Mouse (Mus musculus): ENCODE results near the gene Olfr15. TPM values are rescaled to one million over a fixed set of nuclear protein-coding genes. Genes with fewer than 3 reads are reported as not detected.
A peak's percentile ranks its signal among the peaks of the same experiment; 100 is the strongest.
"Not testable (repeated sequence)": the region's sequence is repeated elsewhere in the genome, so short reads cannot be mapped to it uniquely, and the experiment has no call there.

The Olfr15 gene
- not detected in 2 replicates for polyA plus RNA-seq (2012; rRNA removed)

GRCm38 (mm10) chr16:3830588-3831109 lies at the start of gene Olfr15:
Olfr15 (plus strand) TSS chr16:3830878.
- no peak for DNase-seq (ENCODE audit: low read depth)

DNA sequence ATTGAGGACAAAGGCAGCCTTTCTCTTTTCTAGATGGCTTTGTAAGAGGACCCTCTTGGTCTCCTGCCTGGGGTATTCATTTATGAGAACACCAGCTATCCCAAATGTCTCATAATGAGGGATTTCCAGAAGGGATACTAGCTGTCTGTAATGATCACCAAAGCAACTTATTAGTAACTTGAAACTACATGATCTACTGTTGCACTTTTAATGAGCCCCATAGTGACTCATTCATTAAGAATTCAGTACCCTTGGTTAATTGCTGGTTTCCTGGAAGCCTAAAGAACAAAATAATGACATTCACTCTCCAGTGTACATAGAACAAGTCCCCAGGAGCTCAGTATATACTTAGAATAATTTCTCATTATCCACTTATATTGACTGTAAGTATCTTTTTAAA lies 49.4 kb upstream of the Olfr15 start:
- no peak for DNase-seq (ENCODE audit: low read depth)

DNA sequence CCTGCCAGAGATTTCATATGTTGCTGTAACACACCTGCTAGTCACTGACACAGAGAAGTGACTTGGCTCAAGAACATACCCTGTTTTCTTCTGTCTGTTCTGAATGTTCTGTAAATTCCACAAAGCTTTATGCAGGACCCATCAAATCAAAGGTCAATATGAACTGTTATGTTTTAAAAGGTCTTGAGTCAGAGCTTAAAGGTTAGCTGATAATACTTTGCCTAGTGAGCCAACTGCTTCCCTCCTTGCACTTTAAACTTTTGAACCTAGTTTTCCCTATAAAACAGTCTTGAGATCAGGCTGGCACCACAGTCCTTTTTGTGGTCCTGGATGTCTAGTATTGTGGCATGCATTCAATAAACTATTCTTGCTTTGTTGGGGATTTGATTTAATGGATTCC lies 42.3 kb upstream of the Olfr15 start:
- DNase-seq (ENCODE audit: low read depth), result no peak

GRCm38 (mm10) chr16:3808176-3808575 lies 22.5 kb upstream of the Olfr15 start:
- DNase-seq (ENCODE audit: low read depth), result no peak

DNA sequence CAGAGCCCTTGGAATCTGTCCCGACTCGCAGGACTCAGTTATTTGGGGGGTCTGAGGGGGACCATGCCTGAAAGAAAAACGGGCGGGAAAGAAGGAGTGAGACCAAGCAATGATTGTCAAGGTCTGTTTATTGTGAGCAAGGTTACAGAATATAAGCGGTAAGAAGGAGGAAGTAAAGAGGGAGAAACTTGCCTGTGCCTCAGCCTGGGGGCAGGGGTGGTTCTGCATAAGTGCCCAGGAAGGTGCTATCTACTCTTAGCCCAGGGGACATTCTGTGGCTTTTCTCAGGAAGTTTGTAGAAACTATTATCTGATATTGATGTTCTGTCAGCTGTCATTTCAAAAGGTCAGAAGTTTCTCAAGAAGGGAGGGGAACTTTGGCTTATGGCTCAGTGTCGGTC lies 16.0 kb upstream of the Olfr15 start:
- DNase-seq (ENCODE audit: low read depth), result not testable (repeated sequence)

GRCm38 (mm10) chr16:3820202-3820601 lies 10.5 kb upstream of the Olfr15 start:
- DNase-seq (ENCODE audit: low read depth), result no peak

- DNase-seq (ENCODE audit: low read depth), result no peak
These were observed 2.7 kb upstream of the Olfr15 start for GRCm38 (mm10) chr16:3828021-3828420.

- no peak for DNase-seq (ENCODE audit: low read depth)
These were observed 951 bp upstream of the Olfr15 start for GRCm38 (mm10) chr16:3829727-3830126.

DNA sequence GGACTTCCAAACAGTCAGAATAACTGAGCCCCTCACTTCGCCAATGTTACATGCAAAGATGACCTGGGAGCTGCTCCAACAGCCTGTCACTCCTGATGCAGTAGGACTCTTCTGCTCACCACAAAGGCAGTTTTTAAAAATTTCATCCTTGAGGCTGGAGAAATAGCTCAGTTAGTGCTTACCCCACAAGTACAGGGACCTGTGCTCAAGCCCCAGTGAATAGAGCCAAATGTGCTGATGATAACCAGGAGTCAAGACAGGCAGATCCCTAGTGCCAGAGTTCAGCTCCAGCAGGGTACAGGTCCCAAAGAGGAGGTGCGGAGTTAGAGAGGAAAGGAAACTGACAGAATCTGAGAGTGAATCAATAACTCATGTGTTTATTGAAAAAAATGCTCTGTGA lies 4.8 kb downstream of the Olfr15 start:
- DNase-seq (ENCODE audit: low read depth), result no peak

- DNase-seq (ENCODE audit: low read depth), result no peak
These were observed 8.6 kb downstream of the Olfr15 start for GRCm38 (mm10) chr16:3839157-3839885.

GRCm38 (mm10) chr16:3842989-3843388 lies 12.3 kb downstream of the Olfr15 start:
- no peak for DNase-seq (ENCODE audit: low read depth)

GRCm38 (mm10) chr16:3843796-3844195 lies 13.1 kb downstream of the Olfr15 start:
- no peak for DNase-seq (ENCODE audit: low read depth)

DNA sequence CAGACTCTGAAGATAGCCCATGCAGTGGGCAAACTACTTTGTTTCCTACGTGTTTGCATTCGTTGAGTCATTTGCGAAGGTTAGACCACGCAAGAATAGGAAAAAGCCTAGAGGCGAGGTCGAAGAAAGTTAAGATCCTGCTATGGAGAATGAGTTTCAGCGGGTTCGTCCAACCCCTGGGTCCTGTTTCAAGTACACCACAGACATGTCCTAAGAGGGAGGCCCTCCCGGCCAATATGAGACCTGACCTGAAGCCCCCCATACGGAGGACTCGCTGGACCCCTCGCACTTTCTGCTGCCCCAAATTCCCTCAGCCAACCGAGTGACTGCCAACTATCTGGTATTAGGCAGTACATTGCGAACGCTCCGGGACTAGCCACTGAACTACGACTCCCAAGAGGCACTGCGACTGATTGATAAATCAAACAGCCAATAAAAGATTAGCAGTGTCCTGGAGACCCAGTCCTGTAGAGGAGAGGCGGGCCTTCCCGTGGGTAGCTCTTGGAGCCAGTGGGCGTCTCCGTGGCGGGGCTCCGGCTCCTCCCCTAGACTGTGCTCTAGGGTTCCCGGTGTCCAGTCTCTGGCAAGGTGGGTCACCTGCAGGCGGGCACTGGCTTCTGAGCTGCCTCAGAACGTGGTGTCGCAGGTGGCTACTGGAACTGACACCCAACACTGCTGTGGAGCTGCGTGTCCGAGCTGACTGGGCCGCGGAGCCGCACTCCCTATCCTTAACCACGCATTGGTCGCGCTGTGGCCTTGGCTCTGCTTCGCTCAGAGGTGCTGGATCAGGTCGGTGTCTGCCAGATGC lies 16.2 kb downstream of the Olfr15 start, which contains the start of gene Zfp174:
Zfp174 (plus strand) TSS at position 558 of the 808 bp plus-strand sequence.
- DNase-seq (ENCODE audit: low read depth), result peak; percentile 77

GRCm38 (mm10) chr16:3847871-3848270 lies 17.2 kb downstream of the Olfr15 start:
- no peak for DNase-seq (ENCODE audit: low read depth)

- no peak for DNase-seq (ENCODE audit: low read depth)
These were observed 17.7 kb downstream of the Olfr15 start for GRCm38 (mm10) chr16:3848416-3848815.

DNA sequence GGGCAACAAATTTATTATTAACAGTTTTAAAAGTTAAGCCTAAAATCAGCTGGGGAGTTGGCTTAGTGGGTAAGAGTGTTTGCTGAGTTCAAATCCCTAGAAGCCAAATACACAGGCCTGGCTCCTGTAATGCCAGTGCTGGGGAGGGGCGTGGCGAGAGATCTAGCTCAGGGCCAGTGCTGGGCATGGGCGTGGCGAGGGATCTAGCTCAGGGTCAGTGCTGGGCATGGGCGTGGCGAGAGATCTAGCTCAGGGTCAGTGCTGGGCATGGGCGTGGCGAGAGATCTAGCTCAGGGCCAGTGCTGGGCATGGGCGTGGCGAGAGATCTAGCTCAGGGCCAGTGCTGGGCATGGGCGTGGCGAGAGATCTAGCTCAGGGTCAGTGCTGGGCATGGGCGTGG lies 20.6 kb downstream of the Olfr15 start:
- DNase-seq (ENCODE audit: low read depth), result not testable (repeated sequence)

DNA sequence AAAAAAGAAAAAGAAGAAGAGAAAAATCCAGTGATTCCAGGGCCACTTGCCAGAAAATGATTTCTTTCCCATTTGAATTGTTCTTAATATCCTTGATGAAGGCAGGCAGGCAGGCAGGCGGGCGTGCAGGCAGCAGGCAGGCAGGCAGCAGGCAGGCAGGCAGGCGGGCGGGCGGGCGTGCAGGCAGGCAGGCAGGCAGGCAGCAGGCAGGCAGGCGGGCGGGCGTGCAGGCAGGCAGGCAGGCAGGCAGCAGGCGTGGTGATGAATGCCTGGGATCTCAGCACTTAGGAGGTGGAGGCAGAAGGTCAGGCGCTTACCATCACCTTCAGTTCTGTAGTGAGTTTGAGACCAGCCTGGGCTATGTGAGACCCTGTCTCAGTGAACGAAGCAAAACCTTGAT lies 21.9 kb downstream of the Olfr15 start:
- no peak for DNase-seq (ENCODE audit: low read depth)

GRCm38 (mm10) chr16:3854437-3855182 lies 23.9 kb downstream of the Olfr15 start:
- no peak for DNase-seq (ENCODE audit: low read depth)

DNA sequence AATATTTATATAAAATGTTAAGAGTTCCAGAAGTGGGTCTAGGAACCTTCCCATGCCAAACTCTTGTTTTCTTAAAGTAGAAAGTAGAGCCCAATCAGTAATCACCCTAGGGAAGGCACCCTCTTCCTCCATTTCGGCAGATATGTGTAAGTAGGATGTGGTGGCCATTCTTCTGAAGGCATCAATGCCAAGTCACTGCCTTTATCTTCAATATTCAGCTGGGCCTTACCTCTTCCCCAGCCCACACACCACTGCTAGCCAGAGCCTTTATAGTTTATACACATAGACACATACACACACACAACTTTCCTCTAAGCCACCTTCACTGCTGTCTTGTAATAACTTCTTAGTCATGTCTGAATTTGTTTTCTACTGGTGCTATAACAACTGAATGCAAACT lies 25.1 kb downstream of the Olfr15 start:
- no peak for DNase-seq (ENCODE audit: low read depth)

DNA sequence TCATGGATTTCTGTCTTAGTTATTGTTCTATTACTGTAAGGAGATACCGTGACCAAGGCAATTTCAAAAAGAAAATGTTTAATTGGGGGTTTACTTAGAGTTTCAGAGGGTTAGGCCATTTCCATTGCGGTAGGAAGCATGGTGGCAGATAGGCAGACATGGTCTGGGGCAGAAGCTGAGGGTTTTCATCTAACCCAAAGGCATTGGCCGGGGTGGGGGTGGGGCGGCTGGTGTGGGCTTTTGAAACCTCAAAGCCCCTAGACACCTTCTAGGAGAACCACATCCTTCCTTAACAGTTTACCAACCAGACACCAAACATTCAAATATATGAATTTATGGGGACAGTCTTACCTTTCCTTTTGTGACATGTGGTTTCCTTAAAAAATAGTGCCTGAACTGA lies 28.6 kb downstream of the Olfr15 start:
- DNase-seq (ENCODE audit: low read depth), result no peak

DNA sequence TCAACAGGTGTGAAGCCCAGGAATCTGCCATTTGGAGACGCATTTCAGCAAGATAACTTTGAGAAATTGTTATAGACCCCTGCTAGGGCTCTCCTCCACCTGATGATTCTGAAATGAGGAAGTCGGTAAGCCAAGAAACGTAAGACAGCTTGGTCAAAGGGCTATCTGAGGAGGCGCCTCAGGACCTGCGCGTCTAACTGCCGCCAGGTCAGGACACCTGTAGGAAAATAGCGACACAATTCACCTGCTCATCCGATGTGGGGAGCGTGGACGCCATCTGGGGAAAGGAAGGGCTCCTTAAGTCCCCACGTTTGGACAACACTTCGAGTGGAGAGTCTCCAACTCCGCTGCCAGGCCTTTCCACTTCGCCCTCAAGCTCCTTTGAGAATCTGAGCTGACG lies 41.1 kb downstream of the Olfr15 start:
- DNase-seq (ENCODE audit: low read depth), result no peak
